Mouse (Mus musculus): Measurements from ENCODE around the gene Fam222a.

DNA sequence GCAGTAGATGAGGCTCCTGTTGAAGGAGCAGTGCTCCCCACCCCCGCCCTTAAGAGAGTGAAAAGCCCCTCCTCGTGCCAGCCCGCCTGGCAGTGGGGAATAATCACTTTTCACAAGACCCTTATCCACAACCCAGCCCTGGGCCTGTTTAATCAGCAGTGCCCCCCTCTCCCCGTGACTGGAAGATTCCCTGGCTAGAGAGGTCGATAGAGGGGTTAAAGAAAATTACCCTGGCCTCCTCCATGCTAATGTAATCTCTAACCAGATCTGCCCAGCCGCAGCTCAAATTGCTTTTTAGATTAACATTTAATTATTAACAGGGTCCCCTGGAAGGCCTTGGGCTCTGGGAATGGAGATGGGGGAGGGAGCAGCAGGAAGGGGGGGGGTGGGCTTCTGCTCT lies 21.2 kb downstream of the Fam222a start:
- TF ChIP-seq CTCF (IDR thresholded peaks at IDR 0.05; ENCODE audit: insufficient read depth, low read length) (no peak), POLR2A (IDR thresholded peaks at IDR 0.05; ENCODE audit: borderline replicate concordance, extremely low read depth, low read depth, low read length) (no peak)
